Mouse (Mus musculus) CH12.LX (cell line): ENCODE measurements at regions not wholly inside any gene's neighbourhood (a gene's known extent, or its start where the extent isn't known, plus 50 kb on each side); places are given as distances from the start of the nearest gene placed in this dataset.

Source experiments
- DNase-seq: peaks from one replicate; pipeline ENCODE4 v3.0.0-alpha.2; 2013; ENCODE audit errors: extremely low read depth
- H3K27ac ChIP-seq: 2 replicates; pipeline ENCODE4 v1.5.1; 2012; ENCODE audit warnings: low read depth, mild to moderate bottlenecking, control low read depth, moderate library complexity; ENCODE audit not compliant: insufficient read depth
- H3K27me3 ChIP-seq: replicated peaks from 2 replicates; pipeline ENCODE3; 2012; ENCODE audit warnings: inconsistent platforms
- H3K36me3 ChIP-seq, 2 experiments: replicated peaks in 1 of 2; 2 replicates each; pipeline versions ENCODE3 to v1.6.1; 2012; ENCODE audit warnings: inconsistent platforms in 1 of 2, low read length in 1 of 2, mild to moderate bottlenecking in 1 of 2, mixed read lengths in 1 of 2, moderate library complexity in 1 of 2; ENCODE audit not compliant: control insufficient read depth in 1 of 2, insufficient read depth in 1 of 2
- H3K4me1 ChIP-seq, 2 experiments: 2 replicates each; pipeline ENCODE4 v1.6.1; 2012; ENCODE audit warnings: inconsistent platforms in 1 of 2, moderate library complexity in 1 of 2; ENCODE audit not compliant: insufficient read depth in 2 of 2, control insufficient read depth in 1 of 2
- H3K4me2 ChIP-seq: 2 replicates; pipeline ENCODE4 v1.6.1; 2012; ENCODE audit warnings: low read depth, mild to moderate bottlenecking, control low read depth; ENCODE audit not compliant: poor library complexity, insufficient read depth, severe bottlenecking
- H3K4me3 ChIP-seq, 3 experiments: fragments of 150-350 bp in 1 of 3; sonication (generic) in 1 of 3; replicated peaks in 1 of 3; 2 replicates each; pipeline versions ENCODE3 to v1.5.1; 2011 to 2012; ENCODE audit warnings: low read depth in 2 of 3, low read length in 2 of 3, mild to moderate bottlenecking in 2 of 3, moderate library complexity in 2 of 3, control low read depth in 1 of 3, improper control_type of control experiment in 1 of 3, inconsistent platforms in 1 of 3, mixed read lengths in 1 of 3; ENCODE audit not compliant: poor library complexity in 1 of 3
- H3K79me2 ChIP-seq: replicated peaks from 2 replicates; pipeline ENCODE4 v1.6.1; 2012; ENCODE audit warnings: mild to moderate bottlenecking, moderate library complexity; ENCODE audit not compliant: control insufficient read depth, poor library complexity, insufficient read depth, severe bottlenecking; ENCODE audit errors: extremely low read depth
- H3K9ac ChIP-seq: 2 replicates; pipeline ENCODE4 v1.6.1; 2012; ENCODE audit warnings: low read depth, mild to moderate bottlenecking, control low read depth, moderate library complexity; ENCODE audit not compliant: insufficient read depth
- H3K9me3 ChIP-seq: replicated peaks from 2 replicates; pipeline ENCODE3; 2012; ENCODE audit warnings: low read length, inconsistent platforms, mixed read lengths
- CHD2 ChIP-seq: IDR thresholded peaks from 2 replicates; pipeline ENCODE4 v1.6.1; 2011; ENCODE audit warnings: low read length, improper control_type of control experiment
- CTCF ChIP-seq, 2 experiments: IDR thresholded peaks in 1 of 2; conservative IDR thresholded peaks in 1 of 2; 2 replicates each; pipeline ENCODE4 v1.5.1; 2011 to 2012; ENCODE audit warnings: low read depth in 2 of 2, low read length in 2 of 2, improper control_type of control experiment in 1 of 2, inconsistent platforms in 1 of 2, mild to moderate bottlenecking in 1 of 2, moderate library complexity in 1 of 2
- E2F4 ChIP-seq: IDR thresholded peaks from 2 replicates; pipeline ENCODE4 v1.6.1; 2011; ENCODE audit warnings: low read depth, low read length, improper control_type of control experiment; ENCODE audit not compliant: insufficient replicate concordance
- GABPA ChIP-seq: IDR thresholded peaks from 2 replicates; pipeline ENCODE4 v1.6.1; 2012; ENCODE audit warnings: low read depth, low read length, improper control_type of control experiment, inconsistent platforms; ENCODE audit not compliant: insufficient replicate concordance
- HCFC1 ChIP-seq: IDR thresholded peaks from 2 replicates; pipeline ENCODE4 v1.6.1; 2012; ENCODE audit warnings: low read depth, mild to moderate bottlenecking, inconsistent platforms, low read length, improper control_type of control experiment
- IRF4 ChIP-seq: IDR thresholded peaks from 2 replicates; pipeline ENCODE4 v1.6.1; 2014; ENCODE audit warnings: low read depth, mild to moderate bottlenecking, inconsistent platforms, low read length, improper control_type of control experiment
- JUND ChIP-seq: conservative IDR thresholded peaks from 2 replicates; pipeline ENCODE4 v1.6.1; 2011; ENCODE audit warnings: low read depth, low read length, improper control_type of control experiment
- MAFK ChIP-seq: IDR thresholded peaks from 2 replicates; pipeline ENCODE4 v1.6.1; 2011; ENCODE audit warnings: low read length, improper control_type of control experiment; ENCODE audit not compliant: insufficient replicate concordance
- MEF2A ChIP-seq: IDR thresholded peaks from 2 replicates; pipeline ENCODE4 v1.6.1; 2014; ENCODE audit warnings: low read depth, mild to moderate bottlenecking, inconsistent platforms, low read length, improper control_type of control experiment, borderline replicate concordance
- MXI1 ChIP-seq: IDR thresholded peaks from 2 replicates; pipeline ENCODE4 v1.6.1; 2011; ENCODE audit warnings: mild to moderate bottlenecking, low read depth, low read length, improper control_type of control experiment
- NELFE ChIP-seq: IDR thresholded peaks from 2 replicates; pipeline ENCODE4 v1.6.1; 2011; ENCODE audit warnings: low read depth, low read length, improper control_type of control experiment
- NRF1 ChIP-seq: IDR thresholded peaks from 2 replicates; pipeline ENCODE4 v1.6.1; 2014; ENCODE audit warnings: low read depth, mild to moderate bottlenecking, inconsistent platforms, low read length, improper control_type of control experiment, moderate library complexity
- SMC3 ChIP-seq: IDR thresholded peaks from 2 replicates; pipeline ENCODE4 v1.6.1; 2011; ENCODE audit warnings: low read depth, low read length, improper control_type of control experiment
- USF2 ChIP-seq: conservative IDR thresholded peaks from 2 replicates; pipeline ENCODE4 v1.6.1; 2011; ENCODE audit warnings: low read depth, low read length, improper control_type of control experiment
- ZKSCAN1 ChIP-seq: IDR thresholded peaks from 2 replicates; pipeline ENCODE4 v1.6.1; 2012; ENCODE audit warnings: low read depth, inconsistent platforms, low read length, improper control_type of control experiment, borderline replicate concordance
- dilution Hi-C: fragments of 300-500 bp; cut with MboI; formaldehyde crosslinking; loops from 2 replicates; pipeline ENCODE4 v1.14.3; 2020; ENCODE audit warnings: low sequenced_read_pairs; ENCODE audit not compliant: extremely low pct_unique_long_range_greater_than_20kb, extremely low pct_ligation_motif_present
- in situ Hi-C: fragments of 300-500 bp; cut with MboI; formaldehyde crosslinking; loops from 3 replicates; pipeline ENCODE4 v1.14.3; 2019; ENCODE audit warnings: low sequenced_read_pairs, low pct_ligation_motif_present, low pct_unique_long_range_greater_than_20kb, mixed read lengths

GRCm38 (mm10) chr4:105676690-105677089 lies 113.0 kb upstream of the Gm12728 start:
- TF ChIP-seq IRF4 = no peak
- TF ChIP-seq HCFC1 = no peak
- TF ChIP-seq CHD2 = no peak
- no peak for TF ChIP-seq USF2
- no peak for TF ChIP-seq ZKSCAN1
- no peak for TF ChIP-seq MAFK
- no peak for TF ChIP-seq NRF1
- TF ChIP-seq CTCF (conservative IDR thresholded peaks at IDR 0.05 in 1 of 2, IDR thresholded peaks at IDR 0.05 in 1 of 2; ENCODE audit: low read depth in 2 of 2, low read length in 2 of 2) = no peak
- no peak for DNase-seq
- Histone ChIP-seq H3K79me2 (no peaks in the 10 kb centered on the region), H3K4me1 (no peaks in the 10 kb centered on the region), H3K27me3 (peaks cover 44% of the 10 kb centered on the region), H3K9me3 (peaks cover 2% of the 10 kb centered on the region), H3K27ac (no peak overlapping the region), H3K36me3 (no peaks in the 10 kb centered on the region), H3K4me2 (no peak overlapping the region), H3K9ac (no peak overlapping the region), H3K4me3 (no peak overlapping the region)
- dilution Hi-C loops (no loop called here), in situ Hi-C loops (no loop called here)

- dilution Hi-C loops (no loop called here), in situ Hi-C loops (no loop called here)
- Histone ChIP-seq H3K27ac (no peak overlapping the region), H3K27me3 (peaks cover 53% of the 10 kb centered on the region), H3K4me1 (no peaks in the 10 kb centered on the region), H3K4me2 (no peak overlapping the region), H3K79me2 (no peaks in the 10 kb centered on the region), H3K9me3 (no peaks in the 10 kb centered on the region), H3K9ac (no peak overlapping the region), H3K36me3 (no peaks in the 10 kb centered on the region), H3K4me3 (no peak overlapping the region)
- TF ChIP-seq NELFE = no peak
- no peak for DNase-seq
Measured at GRCm38 (mm10) chr4:105690716-105691115, 99.0 kb upstream of the Gm12728 start.

GRCm38 (mm10) chr4:105692380-105692779 lies 97.3 kb upstream of the Gm12728 start:
- DNase-seq = no peak
- H3K4me1 ChIP-seq = no peaks in the 10 kb centered on the region
- H3K27me3 ChIP-seq = peaks cover 62% of the 10 kb centered on the region
- no peak overlapping the region for H3K27ac ChIP-seq
- no peaks in the 10 kb centered on the region for H3K36me3 ChIP-seq
- no peak overlapping the region for H3K4me2 ChIP-seq
- in situ Hi-C loops = no loop called here
- H3K79me2 ChIP-seq = no peaks in the 10 kb centered on the region
- H3K9ac ChIP-seq = no peak overlapping the region
- dilution Hi-C loops = no loop called here
- H3K9me3 ChIP-seq = no peaks in the 10 kb centered on the region
- TF ChIP-seq E2F4 = no peak
- no peak for TF ChIP-seq MEF2A
- no peak for TF ChIP-seq GABPA
- no peak for TF ChIP-seq SMC3
- TF ChIP-seq NRF1 = no peak
- TF ChIP-seq MXI1 = no peak
- TF ChIP-seq JUND = no peak
- TF ChIP-seq, all 38 proteins: peak for 0
- no peak overlapping the region for H3K4me3 ChIP-seq
